Mouse (Mus musculus): Measurements from ENCODE around the gene Olfr1411.

Gene Olfr1411

DNA sequence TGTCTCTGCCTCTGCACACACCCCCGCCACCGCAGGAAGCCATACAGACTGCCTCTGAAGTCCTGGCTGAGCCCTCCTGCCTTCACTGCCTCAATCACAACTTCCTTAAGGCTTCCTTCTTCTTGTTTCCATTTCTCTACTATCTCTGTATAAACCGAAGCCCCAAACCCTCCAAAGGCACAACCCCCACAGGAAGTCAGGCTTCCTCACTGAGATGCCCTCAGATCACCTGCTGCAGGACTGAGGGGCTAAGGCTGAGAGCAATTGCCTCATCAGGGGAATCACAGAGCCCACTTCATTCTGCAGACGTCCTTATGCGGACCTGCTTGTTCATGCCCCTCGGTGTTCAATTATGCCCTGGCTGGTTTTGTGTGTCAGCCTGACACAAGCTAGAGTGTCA lies 46.2 kb downstream of the Olfr1411 start:
- DNase-seq: peak; percentile 17

DNA sequence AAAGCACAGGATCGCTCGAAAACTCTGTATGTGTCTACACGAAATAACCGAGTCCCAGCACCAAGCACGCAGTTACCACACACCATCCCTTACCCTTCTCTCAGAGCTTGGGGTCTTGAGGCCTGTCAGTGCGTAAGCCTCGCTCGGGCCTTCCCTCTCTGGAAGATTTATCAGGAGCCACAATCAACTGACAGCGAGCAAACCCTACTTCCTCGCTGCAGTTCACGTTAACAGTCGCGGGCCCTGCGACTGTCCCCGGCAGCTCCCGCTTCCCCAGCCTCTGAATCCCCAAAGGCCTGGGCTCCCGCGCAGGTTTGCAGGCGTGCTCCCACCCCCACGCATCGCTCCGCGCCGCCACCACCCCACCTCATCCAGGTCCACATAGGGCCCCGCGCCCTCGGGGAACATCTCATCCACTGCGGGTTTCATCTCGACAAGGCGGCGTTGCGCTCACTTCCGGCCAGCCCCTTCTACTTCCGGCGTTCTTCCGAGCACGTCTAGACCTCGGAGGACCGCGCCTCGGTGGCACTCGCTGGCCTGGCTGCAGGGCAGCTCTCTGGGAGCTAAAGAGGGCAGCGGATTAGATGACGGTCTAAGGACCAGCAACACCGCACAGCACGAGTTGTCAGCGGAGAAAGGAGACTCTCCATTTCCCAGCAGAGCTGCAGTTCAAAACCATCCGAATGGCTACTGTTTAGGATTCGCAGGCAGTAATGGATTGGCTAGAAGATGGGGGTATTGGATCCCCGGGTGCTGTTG lies 47.5 kb downstream of the Olfr1411 start, which contains the start of gene Cops9:
TSS of gene Cops9 (minus strand) at position 472 of the 759 bp plus-strand sequence.
- DNase-seq: peak; percentile 84

DNA sequence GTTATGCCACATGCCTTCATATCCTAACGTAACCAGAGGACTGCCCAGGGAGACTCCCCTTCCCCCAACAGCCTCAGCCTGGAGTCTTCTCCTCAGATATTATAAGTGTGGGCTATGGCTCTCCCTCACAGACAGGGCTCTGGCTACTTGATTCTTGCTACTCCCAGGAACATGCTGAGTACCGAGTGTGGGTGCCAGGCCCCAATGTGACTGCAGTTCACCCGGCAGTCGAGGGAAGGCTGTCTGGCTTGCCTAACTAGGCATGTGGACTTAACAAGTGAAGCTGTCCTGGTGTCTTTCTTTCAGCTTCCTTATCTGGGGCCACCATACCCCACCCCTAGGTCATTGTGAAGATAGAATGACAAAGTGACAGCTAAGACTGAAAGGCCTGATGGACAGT lies 49.5 kb downstream of the Olfr1411 start:
- DNase-seq: no peak

DNA sequence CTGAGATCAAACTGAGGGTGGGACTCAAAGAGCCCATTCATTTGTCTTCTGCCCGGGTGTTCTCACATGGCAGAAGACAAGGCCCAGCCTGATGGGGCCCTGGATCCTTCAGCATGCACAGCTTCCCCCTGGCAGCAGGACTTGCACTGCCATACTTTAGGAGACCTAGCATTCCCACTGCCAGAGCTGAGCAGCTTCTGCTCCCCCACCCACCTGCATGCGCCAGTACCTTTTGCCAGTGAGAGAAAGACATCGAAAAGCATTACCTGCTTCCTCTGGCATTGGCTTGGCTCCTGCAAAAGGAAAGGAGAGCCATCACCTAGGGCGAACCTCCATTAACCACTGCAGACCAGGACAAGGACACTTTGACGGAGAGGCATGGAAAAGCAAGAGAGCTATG lies 50.7 kb downstream of the Olfr1411 start:
- no peak for DNase-seq

DNA sequence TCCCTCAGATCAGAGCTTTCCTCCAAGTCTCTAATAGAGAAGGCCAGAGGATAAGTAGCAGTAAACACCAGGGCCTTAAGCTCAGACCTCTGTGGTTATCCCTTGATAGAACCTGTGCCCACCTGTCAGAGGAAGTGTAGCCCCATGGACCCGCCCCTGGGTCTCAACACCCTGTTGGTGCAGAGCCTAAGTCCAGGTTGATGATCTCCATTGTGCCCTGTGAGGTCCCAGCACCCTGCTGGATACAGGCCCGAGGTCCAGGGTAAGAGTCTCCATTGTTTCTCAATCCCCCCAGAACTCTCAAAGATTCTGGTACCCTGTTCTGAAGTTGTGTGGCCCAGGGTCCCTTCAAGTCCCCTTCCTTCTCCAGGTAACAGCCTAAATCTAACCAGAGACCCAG lies 51.9 kb downstream of the Olfr1411 start:
- no peak for DNase-seq

- DNase-seq: no peak
Observed at GRCm38 (mm10) chr1:92646601-92647000, 52.4 kb downstream of the Olfr1411 start.

- DNase-seq: no peak
Observed at GRCm38 (mm10) chr1:92647026-92647425, 52.8 kb downstream of the Olfr1411 start.

Measured in thymus, postnatal 25 days (tissue).